Mouse (Mus musculus): Measurements from ENCODE around the gene Tat. TPM values are rescaled to one million over a fixed set of nuclear protein-coding genes. Genes with fewer than 3 reads are reported as not detected.

Gene Tat
- polyA plus RNA-seq (2015; fragmentation: Nextera tagmentation; extraction: Ambion mirVana) = not detected in 2 replicates

DNA sequence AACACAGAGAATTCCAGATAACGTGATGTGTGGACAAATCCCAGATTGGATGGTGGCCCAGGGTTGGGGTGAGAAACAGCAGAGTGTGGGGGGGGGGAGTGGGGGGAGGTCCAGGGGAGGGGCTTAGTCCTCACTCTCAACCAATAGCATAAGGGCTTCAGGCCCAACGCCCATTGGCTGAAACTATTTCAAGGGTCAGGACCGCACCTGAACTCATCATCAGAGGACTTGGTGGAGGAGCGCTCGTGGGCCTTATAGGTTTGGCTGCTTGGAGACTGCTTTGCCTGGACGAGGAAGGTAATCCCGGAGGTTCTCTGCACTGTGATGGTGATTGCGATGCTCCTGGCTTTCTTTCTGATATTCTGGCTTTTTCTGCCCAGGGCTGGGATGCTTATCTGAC, at the start of gene Tat:
TSS of gene Tat (plus strand) at position 214 of the 400 bp plus-strand sequence.
- H3K4me3 ChIP-seq (ENCODE audit: low read length) = no peak within 1 kb of the TSS
- H3K4me1 ChIP-seq (ENCODE audit: control insufficient read depth, insufficient read depth, low read length) = no peaks in the 10 kb centered on the region
- no peaks in the 10 kb centered on the region for H3K27me3 ChIP-seq (replicated peaks; ENCODE audit: control insufficient read depth, insufficient read depth, low read length)
- 81% methylated on average over 8 of the region's 8 CpGs for WGBS
- H3K9ac ChIP-seq (ENCODE audit: low read depth, low read length) = no peak within 1 kb of the TSS
- H3K9me3 ChIP-seq (ENCODE audit: control insufficient read depth, low read length) = no peaks in the 10 kb centered on the region
- no peak for ATAC-seq
- H3K27ac ChIP-seq (ENCODE audit: low read length) = no peak within 1 kb of the TSS
- H3K36me3 ChIP-seq (ENCODE audit: control insufficient read depth, insufficient read depth, low read length) = no peaks in the 10 kb centered on the region
- H3K4me2 ChIP-seq (ENCODE audit: low read depth, low read length) = no peak within 1 kb of the TSS

DNA sequence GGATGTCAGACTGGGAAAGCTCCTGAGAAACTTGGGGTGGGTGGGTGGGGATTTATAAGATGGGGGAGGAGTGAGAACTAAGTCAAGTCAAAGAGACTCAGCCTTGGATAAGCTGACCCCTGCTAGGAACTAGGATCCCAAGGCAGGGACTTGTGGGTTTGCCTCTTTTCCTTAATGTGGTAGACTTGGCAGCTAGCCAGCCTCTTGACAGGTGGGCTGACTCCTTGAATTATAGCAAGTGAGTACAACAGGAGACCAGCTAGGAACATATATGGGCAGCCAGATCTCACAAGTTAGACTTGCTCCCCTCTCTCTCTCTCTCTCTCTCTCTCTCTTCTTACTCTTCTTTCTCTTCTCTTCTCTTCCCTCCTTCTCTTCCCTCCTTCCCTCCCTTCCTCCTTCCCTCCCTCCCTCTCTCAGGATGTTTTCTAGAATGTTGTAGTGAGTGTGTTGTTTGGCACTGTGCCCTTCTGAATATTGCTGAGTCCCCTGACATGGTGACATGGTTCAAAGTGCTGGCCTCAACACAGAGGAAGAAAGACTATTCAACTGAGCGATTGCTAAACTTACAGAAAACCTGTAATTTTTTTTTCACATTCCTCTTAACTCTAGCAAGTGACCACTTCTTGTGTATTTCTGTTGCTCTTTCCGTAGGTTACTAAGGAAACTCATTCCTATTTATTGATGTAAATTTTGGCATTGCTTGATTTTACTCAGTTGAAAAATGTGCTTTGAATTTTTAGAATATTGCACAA, 48.5 kb upstream of the Tat start:
- Histone ChIP-seq H3K9ac (ENCODE audit: low read depth, low read length) (no peak overlapping the region), H3K27me3 (replicated peaks; ENCODE audit: control insufficient read depth, insufficient read depth, low read length) (no peaks in the 10 kb centered on the region), H3K4me3 (ENCODE audit: low read length) (no peak overlapping the region), H3K36me3 (ENCODE audit: control insufficient read depth, insufficient read depth, low read length) (peaks cover 6% of the 10 kb centered on the region), H3K4me1 (ENCODE audit: control insufficient read depth, insufficient read depth, low read length) (peaks cover 16% of the 10 kb centered on the region), H3K9me3 (ENCODE audit: control insufficient read depth, low read length) (no peaks in the 10 kb centered on the region), H3K4me2 (ENCODE audit: low read depth, low read length) (no peak overlapping the region), H3K27ac (ENCODE audit: low read length) (no peak overlapping the region)
- 71% methylated on average over 2 of the region's 2 CpGs for WGBS
- no peak for ATAC-seq

DNA sequence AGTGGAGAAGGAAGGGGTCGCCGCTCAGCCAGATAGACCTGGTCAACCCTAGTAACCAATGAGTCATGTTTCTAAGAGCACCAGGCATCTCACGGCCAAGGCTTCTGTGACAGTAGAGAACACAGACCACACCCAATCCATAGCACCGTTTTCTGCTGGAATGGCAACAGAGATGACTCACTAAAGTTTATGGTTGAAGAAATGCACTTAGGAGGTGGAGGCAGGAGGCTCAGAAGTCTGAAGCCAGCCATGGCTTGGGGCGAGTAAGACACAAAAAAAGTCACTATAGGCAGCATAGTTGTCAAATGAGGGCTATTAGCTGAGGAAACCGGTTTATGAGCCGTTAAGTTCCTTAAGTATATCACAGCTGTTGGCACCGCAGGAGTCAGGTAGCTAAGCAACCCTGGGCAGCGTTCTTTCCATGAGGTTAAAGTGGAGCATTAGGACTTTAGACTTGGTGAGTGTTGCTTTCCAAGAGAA, 45.0 kb upstream of the Tat start:
- Histone ChIP-seq H3K36me3 (ENCODE audit: control insufficient read depth, insufficient read depth, low read length) (0 out of 2 replicates have a peak, but pooled peaks cover 2% of the 10 kb centered on the region), H3K27ac (ENCODE audit: low read length) (0 out of 2 replicates have a peak overlapping the region, but pooled peaks have one; percentile 33), H3K9ac (ENCODE audit: low read depth, low read length) (no peak overlapping the region), H3K4me3 (ENCODE audit: low read length) (no peak overlapping the region), H3K4me2 (ENCODE audit: low read depth, low read length) (no peak overlapping the region), H3K9me3 (ENCODE audit: control insufficient read depth, low read length) (no peaks in the 10 kb centered on the region), H3K4me1 (ENCODE audit: control insufficient read depth, insufficient read depth, low read length) (peaks cover 26% of the 10 kb centered on the region), H3K27me3 (replicated peaks; ENCODE audit: control insufficient read depth, insufficient read depth, low read length) (peaks cover 10% of the 10 kb centered on the region; the same call in 1 of the 2 replicates)
- WGBS = 39% methylated on average over 9 of the region's 9 CpGs
- peak; percentile 68 for ATAC-seq

DNA sequence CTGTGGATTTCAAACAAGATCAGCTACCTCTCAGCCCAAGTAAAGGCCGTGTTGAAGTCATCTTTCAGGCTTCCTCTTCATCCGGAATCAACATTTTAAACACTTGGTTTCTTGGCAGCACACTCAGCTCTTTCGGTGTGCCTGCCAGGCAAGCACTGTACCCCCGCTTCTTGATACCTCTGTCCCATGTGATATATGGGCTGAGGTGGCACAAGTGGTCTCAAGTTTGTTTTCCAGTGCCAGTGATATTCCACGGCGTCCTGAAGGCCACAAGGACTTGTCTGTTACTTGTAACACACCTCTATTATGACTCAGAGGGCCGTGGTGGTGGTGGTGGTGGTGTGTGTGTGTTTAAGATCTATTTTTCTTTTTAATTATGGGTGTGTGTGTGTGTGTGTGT, 44.5 kb upstream of the Tat start:
- peak; percentile 9; the same call in 1 of the 2 replicates for ATAC-seq
- Histone ChIP-seq H3K9me3 (ENCODE audit: control insufficient read depth, low read length) (no peaks in the 10 kb centered on the region), H3K4me2 (ENCODE audit: low read depth, low read length) (no peak overlapping the region), H3K4me1 (ENCODE audit: control insufficient read depth, insufficient read depth, low read length) (peaks cover 26% of the 10 kb centered on the region), H3K4me3 (ENCODE audit: low read length) (no peak overlapping the region), H3K36me3 (ENCODE audit: control insufficient read depth, insufficient read depth, low read length) (0 out of 2 replicates have a peak, but pooled peaks cover 2% of the 10 kb centered on the region), H3K9ac (ENCODE audit: low read depth, low read length) (no peak overlapping the region), H3K27me3 (replicated peaks; ENCODE audit: control insufficient read depth, insufficient read depth, low read length) (peaks cover 10% of the 10 kb centered on the region; the same call in 1 of the 2 replicates), H3K27ac (ENCODE audit: low read length) (peak overlapping the region; percentile 15; the same call in 1 of the 2 replicates)
- 79% methylated on average over 7 of the region's 7 CpGs for WGBS

DNA sequence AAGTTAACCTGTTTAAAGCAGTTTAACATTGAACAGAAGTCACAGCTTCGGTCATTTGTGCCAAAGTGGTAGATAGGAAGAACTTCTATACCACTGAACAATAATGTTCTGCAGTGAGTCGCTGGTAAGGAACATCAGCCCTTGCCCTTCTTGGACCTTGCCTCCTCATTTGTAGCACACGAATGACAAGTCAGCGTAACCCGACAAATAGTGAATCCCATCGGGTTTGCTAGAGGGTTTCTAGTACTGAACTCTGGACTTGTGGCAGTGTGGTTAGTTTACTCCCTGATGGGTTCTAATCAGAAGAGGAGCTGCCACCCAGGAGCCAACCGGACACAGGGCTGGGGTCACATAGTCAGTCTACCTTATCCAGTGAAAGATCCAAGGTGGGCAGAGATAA, 44.0 kb upstream of the Tat start:
- no peak for ATAC-seq
- no peak overlapping the region for H3K9ac ChIP-seq (ENCODE audit: low read depth, low read length)
- peaks cover 26% of the 10 kb centered on the region for H3K4me1 ChIP-seq (ENCODE audit: control insufficient read depth, insufficient read depth, low read length)
- H3K4me2 ChIP-seq (ENCODE audit: low read depth, low read length) = no peak overlapping the region
- 0 out of 2 replicates have a peak, but pooled peaks cover 2% of the 10 kb centered on the region for H3K36me3 ChIP-seq (ENCODE audit: control insufficient read depth, insufficient read depth, low read length)
- peaks cover 10% of the 10 kb centered on the region; the same call in 1 of the 2 replicates for H3K27me3 ChIP-seq (replicated peaks; ENCODE audit: control insufficient read depth, insufficient read depth, low read length)
- H3K27ac ChIP-seq (ENCODE audit: low read length) = no peak overlapping the region
- 84% methylated on average over 7 of the region's 7 CpGs for WGBS
- H3K4me3 ChIP-seq (ENCODE audit: low read length) = no peak overlapping the region
- no peaks in the 10 kb centered on the region for H3K9me3 ChIP-seq (ENCODE audit: control insufficient read depth, low read length)

DNA sequence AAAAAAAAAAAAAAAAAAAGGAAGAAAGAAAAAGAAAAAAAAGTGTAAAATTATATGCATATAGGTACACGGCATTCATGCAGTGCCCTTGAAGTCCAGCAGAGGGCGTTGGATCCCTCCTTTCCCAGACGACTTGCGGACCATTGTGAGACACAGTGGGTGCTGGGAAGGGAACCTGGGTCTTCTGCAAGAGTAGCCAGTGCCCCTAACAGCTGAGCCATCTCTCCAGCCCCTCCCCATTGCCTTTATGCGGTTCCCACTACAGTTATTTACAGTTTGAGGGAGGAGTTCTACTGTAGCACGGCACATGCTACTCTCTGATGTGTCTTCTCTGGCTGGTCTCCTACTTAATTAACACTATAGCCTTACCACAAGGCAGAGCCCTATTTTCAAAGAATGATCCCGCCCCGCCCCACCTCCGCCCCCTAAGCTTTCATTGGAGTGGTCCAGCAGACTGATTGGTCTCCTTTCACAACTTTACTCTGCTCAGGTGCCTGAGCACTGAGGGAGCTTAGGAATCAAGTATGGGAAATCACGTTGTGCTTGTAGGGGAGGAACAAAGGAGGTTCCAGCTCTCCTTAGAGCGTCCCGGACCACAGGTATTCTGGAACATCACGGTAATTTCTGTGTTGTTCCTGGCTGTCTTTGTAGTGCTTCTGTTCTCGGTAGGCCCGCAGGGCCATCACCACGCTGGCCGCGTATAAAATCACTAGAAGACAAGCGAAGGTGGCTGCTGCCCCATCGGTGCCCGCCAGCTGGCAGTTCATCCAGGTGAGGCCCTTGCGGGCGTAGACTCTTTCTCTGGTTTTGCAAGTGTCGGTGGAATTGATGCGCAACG, 42.6 kb upstream of the Tat start:
- Histone ChIP-seq H3K27ac (ENCODE audit: low read length) (no peak overlapping the region), H3K4me1 (ENCODE audit: control insufficient read depth, insufficient read depth, low read length) (peaks cover 26% of the 10 kb centered on the region), H3K27me3 (replicated peaks; ENCODE audit: control insufficient read depth, insufficient read depth, low read length) (peaks cover 10% of the 10 kb centered on the region; the same call in 1 of the 2 replicates), H3K4me2 (ENCODE audit: low read depth, low read length) (peak overlapping the region; percentile 50), H3K36me3 (ENCODE audit: control insufficient read depth, insufficient read depth, low read length) (0 out of 2 replicates have a peak, but pooled peaks cover 2% of the 10 kb centered on the region), H3K4me3 (ENCODE audit: low read length) (peak overlapping the region; percentile 21), H3K9ac (ENCODE audit: low read depth, low read length) (peak overlapping the region; percentile 40), H3K9me3 (ENCODE audit: control insufficient read depth, low read length) (no peaks in the 10 kb centered on the region)
- WGBS = 6% methylated on average over 26 of the region's 26 CpGs
- no peak; the same call in 1 of the 2 replicates for ATAC-seq

DNA sequence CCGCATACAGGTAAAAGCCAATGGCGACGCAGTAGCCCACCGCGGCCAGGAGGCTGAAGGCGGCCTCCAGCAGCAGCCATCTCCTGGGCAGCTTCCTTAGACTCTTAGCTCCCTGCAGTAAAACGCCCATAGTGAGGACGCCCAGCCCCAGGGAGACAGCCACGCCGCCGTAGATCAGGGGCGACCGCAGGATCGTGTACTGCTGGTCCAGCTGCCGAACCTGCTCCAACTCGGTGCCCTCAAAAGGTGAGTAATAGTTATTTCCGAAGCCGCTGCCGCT, 42.0 kb upstream of the Tat start:
- ATAC-seq = no peak
- Histone ChIP-seq H3K4me3 (ENCODE audit: low read length) (peak overlapping the region; percentile 21), H3K27me3 (replicated peaks; ENCODE audit: control insufficient read depth, insufficient read depth, low read length) (peaks cover 10% of the 10 kb centered on the region; the same call in 1 of the 2 replicates), H3K9me3 (ENCODE audit: control insufficient read depth, low read length) (no peaks in the 10 kb centered on the region), H3K36me3 (ENCODE audit: control insufficient read depth, insufficient read depth, low read length) (0 out of 2 replicates have a peak, but pooled peaks cover 2% of the 10 kb centered on the region), H3K4me2 (ENCODE audit: low read depth, low read length) (peak overlapping the region; percentile 50), H3K9ac (ENCODE audit: low read depth, low read length) (peak overlapping the region; percentile 40), H3K4me1 (ENCODE audit: control insufficient read depth, insufficient read depth, low read length) (peaks cover 26% of the 10 kb centered on the region), H3K27ac (ENCODE audit: low read length) (no peak overlapping the region)
- 5% methylated on average over 19 of the region's 19 CpGs for WGBS

DNA sequence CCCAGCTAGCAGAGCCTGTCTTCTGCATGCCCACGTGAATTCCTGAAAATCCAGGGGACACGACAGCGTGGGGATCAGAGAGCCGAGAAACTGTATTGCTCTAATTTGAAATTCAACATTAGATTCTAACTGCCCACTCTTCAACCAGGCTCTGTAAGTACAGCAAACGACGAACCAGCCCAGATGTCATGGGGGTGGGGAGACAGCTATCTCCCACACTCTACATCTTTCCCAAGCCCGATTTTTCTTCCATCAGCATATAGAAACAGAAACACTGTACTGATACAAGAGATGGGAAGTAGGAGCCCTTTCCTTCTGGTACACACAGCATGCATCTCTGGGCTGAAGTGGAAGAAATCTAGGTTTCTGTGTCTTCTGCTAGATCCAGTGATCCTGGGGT, 38.1 kb upstream of the Tat start:
- no peak for ATAC-seq
- WGBS = 68% methylated on average over 7 of the region's 7 CpGs
- H3K4me3 ChIP-seq (ENCODE audit: low read length) = no peak overlapping the region
- no peak overlapping the region for H3K9ac ChIP-seq (ENCODE audit: low read depth, low read length)
- no peak overlapping the region for H3K4me2 ChIP-seq (ENCODE audit: low read depth, low read length)
- no peaks in the 10 kb centered on the region for H3K36me3 ChIP-seq (ENCODE audit: control insufficient read depth, insufficient read depth, low read length)
- H3K9me3 ChIP-seq (ENCODE audit: control insufficient read depth, low read length) = no peaks in the 10 kb centered on the region
- no peak overlapping the region for H3K27ac ChIP-seq (ENCODE audit: low read length)
- H3K4me1 ChIP-seq (ENCODE audit: control insufficient read depth, insufficient read depth, low read length) = peaks cover 13% of the 10 kb centered on the region
- peaks cover 10% of the 10 kb centered on the region; the same call in 1 of the 2 replicates for H3K27me3 ChIP-seq (replicated peaks; ENCODE audit: control insufficient read depth, insufficient read depth, low read length)

DNA sequence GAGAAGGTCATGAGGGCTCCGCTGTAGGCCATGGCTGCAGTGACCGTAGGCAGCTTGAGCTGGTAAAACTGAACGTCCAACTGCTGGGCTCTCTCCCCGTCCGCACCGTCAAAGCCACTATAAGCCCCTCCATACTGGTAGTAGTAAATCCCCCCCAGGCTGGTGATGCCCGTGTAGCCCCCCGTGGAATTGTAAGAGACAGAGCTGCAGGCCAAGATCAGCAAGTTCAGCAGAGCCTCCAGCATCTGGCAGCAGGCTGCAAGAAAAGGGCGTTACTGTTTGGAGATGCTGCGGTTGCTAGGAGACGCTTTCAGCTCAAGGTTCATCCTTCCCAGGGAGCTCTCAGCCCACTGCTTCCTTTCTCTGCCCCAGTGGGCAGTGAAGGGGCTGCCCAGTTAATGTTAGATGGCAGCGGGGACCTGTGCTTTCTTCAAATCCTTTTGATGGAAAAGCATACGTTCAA, 35.7 kb upstream of the Tat start:
- Histone ChIP-seq H3K9me3 (ENCODE audit: control insufficient read depth, low read length) (no peaks in the 10 kb centered on the region), H3K36me3 (ENCODE audit: control insufficient read depth, insufficient read depth, low read length) (no peaks in the 10 kb centered on the region), H3K27me3 (replicated peaks; ENCODE audit: control insufficient read depth, insufficient read depth, low read length) (no peaks in the 10 kb centered on the region), H3K27ac (ENCODE audit: low read length) (no peak overlapping the region), H3K4me2 (ENCODE audit: low read depth, low read length) (no peak overlapping the region), H3K4me3 (ENCODE audit: low read length) (no peak overlapping the region), H3K9ac (ENCODE audit: low read depth, low read length) (no peak overlapping the region), H3K4me1 (ENCODE audit: control insufficient read depth, insufficient read depth, low read length) (peaks cover 11% of the 10 kb centered on the region; the same call in 1 of the 2 replicates)
- WGBS = 59% methylated on average over 13 of the region's 13 CpGs
- no peak for ATAC-seq

All from intestine, embryonic 16.5 days (tissue).